Mouse (Mus musculus) frontal cortex, postnatal 10 days (tissue): ENCODE measurements at regions not wholly inside any gene's neighbourhood (a gene's known extent, or its start where the extent isn't known, plus 50 kb on each side); places are given as distances from the start of the nearest gene placed in this dataset.

ENCODE experiments used
- DNase-seq, 2 experiments: peaks; one replicate each; pipeline ENCODE4 v3.0.0; 2022; ENCODE audit warnings: low spot score in 2 of 2, mixed read lengths in 1 of 2

- no peak for DNase-seq
Observed at GRCm38 (mm10) chr9:89789926-89790325, 51.7 kb upstream of the Ankrd34c start.

- no peak for DNase-seq
Observed at GRCm38 (mm10) chr9:89788651-89789050, 50.4 kb upstream of the Ankrd34c start.
